Mouse (Mus musculus) heart, adult 2 months (tissue): ENCODE measurements around the gene Iqschfp.

Experiments used
- CTCF ChIP-seq: fragments of 200-600 bp; IDR thresholded peaks from 2 replicates; pipeline ENCODE4 v1.8.1; 2022; ENCODE audit warnings: antibody characterized with exemption, mild to moderate bottlenecking, moderate library complexity
- EP300 ChIP-seq: fragments of 200-500 bp; IDR thresholded peaks from 2 replicates; pipeline ENCODE4 v1.6.1; 2011; ENCODE audit warnings: low read depth, low read length, control low read depth; ENCODE audit not compliant: insufficient read depth
- POLR2A ChIP-seq: fragments of 200-500 bp; IDR thresholded peaks from 2 replicates; pipeline ENCODE4 v1.6.1; 2011; ENCODE audit warnings: mild to moderate bottlenecking, low read depth, low read length, control low read depth; ENCODE audit not compliant: insufficient read depth

DNA sequence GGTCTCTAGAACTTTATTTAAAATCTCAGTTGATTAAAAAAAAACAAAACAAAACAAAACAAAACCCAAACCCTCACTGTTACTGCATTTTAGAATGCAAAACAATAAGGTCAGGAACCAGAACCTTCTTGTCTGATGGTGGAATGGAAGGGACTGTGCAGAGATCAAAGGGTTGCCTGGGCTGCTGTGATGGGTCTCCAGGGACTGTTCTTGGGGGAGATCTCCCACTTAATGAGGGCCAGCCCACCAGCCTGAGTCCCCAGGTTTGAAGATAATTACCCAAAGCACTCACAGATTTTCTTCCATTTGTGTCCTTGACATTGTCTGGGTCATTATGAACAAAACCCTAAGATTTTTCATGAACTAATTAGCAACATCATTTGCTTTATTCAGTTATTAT lies 4.8 kb upstream of the Iqschfp start:
- TF ChIP-seq CTCF (no peak), EP300 (no peak), POLR2A (no peak)
